Mouse (Mus musculus): ENCODE measurements around the gene Tut7.

- no peak for TF ChIP-seq CTCF (IDR thresholded peaks at IDR 0.05; ENCODE audit: low read depth)
- TF ChIP-seq EP300 (IDR thresholded peaks at IDR 0.05; ENCODE audit: low read depth), result no peak
These were observed 2.8 kb downstream of the Tut7 start for GRCm38 (mm10) chr13:59820114-59820513.

Measured in liver, postnatal 0 days (tissue).